Mouse (Mus musculus): ENCODE data around the gene Cdh6. TPM values are rescaled to one million over a fixed set of nuclear protein-coding genes. Genes with fewer than 3 reads are reported as not detected.

The Cdh6 gene
- total RNA-seq, 2 experiments from 2014 or later = 1.4 to 1.6 TPM

DNA sequence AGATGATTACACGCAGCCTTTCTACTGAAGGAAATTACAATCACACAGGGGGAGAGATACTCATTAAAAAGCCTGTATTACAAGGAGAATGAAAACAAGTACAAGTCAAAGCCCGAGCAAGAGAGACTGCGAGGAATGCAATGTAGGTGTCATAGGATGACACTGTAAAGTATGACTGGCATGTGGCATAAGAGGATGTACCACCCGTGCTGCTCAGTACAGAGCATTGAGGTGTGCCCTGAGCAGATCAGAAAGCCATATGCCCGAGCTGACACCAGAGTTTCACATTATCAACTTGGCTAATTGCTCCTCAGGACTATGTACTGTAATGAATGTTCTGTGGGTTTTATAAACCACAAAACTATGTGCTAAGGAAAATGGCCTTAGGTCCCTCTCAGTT is 115.7 kb downstream of the Cdh6 start:
- DNase-seq = no peak

DNA sequence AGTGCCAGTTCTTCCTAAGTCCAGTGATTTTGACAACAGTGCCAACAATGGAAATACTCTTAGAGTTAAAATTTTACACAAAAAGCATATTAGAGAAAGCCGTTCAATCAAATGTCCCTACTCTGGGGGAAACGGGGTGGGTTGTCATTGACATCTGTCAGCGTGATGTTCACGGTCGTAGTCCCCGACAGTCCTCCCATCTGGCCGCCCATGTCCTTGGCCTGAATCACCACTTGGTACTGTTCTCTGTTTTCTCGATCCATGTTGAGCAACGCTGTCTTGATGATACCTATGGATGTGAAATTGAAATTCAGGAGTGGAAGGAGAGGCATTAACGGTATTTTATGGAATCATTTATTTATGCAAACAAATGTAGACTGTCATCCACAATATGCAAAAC is 116.2 kb downstream of the Cdh6 start:
- DNase-seq = no peak

DNA sequence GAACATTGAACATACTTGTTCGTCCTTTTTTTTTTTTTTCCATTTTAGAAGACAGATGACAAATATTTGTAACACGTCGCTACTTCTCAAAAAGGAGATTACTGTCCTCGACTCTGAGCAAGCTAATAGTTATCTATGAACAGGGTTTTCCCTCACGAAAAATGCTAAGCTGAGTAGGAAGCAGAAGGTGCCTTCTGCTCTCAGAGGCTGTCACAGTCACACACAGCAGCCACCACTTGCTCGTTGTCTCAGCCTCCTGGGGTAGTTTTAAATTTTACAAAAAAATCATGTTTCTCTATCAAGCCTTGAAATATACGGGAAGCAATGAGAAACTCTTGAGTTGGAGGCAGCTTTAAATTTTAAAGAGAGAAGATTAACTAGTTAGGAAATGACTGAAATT is 125.6 kb downstream of the Cdh6 start:
- DNase-seq = no peak

DNA sequence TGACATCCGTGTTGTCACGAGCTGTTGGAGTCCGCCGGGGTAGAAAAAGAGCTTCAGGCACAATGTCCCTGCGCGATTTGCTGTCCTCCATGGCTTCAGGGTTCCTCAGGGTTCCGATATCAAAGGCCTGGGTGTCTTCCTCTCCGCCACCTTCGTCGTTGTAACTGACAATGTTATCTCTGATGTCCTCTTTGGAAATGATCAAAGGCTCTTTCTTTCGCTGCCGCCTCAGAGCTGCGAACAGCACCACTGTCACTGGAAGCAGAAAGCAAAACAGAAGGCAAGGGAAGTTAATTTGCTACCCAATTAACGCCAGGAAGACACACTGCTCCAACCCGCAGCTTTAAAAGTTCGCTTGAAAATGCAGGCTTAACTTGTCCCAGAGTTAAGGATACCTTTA is 139.0 kb downstream of the Cdh6 start:
- no peak for DNase-seq

DNA sequence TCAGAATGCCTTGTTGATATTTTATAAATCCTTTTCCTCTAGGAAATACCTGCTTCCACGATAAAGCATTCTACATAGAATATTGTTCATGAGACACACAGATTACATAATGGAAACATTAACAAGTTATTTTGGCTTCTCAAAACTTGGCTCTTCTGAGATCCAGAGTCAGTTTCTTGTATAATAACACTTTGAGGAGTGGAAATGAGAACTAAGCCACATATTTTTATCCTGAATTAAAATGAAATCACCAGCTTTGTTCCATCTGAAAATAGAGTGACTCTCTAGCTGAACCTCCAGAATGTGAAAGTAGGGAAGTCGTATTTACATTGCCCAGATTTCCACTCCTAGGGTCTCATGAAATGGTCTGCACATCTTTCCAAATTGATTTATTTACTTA is 142.8 kb downstream of the Cdh6 start:
- DNase-seq = no peak

DNA sequence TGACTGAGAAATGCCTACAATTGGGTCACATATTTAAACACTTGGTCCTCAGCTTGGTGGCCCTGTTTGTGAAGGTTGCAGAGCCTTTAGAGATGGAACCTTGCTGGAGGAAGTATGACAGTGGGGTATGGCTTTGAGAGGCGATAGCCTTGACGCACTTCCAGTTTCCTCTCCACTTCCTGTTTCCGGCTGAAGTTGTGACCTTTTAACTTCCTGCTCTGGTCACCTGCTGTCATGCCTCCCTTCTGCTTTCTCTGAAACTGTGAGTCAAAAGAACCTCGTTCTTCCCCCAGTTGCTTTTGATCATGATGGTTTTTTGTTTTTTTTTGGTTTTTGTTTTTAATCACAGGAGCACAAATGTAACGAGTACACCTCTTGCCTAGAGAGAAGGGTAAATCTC is 146.0 kb downstream of the Cdh6 start:
- DNase-seq = no peak

DNA sequence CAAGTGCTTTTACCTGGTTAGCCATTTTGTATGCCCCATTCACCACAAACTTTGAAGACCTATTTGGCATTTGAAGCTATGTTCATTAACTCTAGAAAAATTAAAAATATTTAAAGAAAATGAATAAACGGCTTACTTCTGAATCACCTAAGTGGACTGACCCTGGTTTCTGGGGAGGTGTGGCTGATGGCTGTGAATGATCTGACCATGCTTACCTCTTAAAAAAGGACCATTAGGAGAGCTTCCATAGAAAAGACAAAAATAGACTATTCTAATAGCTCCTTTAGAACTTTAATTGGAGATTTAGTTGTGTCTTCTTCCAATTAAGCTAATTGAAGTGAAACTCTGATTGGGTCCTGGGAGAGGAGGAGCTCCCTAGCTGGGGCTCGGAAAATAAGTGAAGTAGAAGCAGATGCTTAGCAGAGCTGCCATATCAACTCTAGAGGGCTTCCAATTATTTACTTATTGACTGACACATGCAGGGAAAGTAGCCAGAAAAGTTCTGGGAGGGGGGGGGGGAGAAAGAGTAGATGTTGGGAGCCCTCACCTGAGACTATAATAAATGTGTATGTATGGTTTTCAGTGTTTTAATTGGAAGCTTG is 156.6 kb downstream of the Cdh6 start:
- DNase-seq = no peak

DNA sequence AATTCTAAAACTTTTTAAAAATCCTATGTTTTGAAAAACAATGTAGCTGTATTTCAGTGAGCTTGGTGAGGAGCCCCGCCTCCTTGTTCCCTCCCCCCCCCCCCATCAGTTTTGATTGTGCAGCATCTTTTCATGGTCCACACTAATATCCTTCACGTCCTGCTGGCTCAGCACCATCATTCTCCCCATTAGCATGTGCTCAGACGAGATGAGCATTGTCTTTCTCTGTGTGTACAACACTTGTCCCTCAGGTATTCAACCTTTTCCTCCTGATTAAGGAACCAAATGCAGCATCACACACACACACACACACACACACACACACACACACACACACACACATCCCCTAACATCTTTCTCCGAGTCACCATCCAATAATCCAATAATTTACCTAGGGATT is 164.7 kb downstream of the Cdh6 start:
- no peak for DNase-seq

DNA sequence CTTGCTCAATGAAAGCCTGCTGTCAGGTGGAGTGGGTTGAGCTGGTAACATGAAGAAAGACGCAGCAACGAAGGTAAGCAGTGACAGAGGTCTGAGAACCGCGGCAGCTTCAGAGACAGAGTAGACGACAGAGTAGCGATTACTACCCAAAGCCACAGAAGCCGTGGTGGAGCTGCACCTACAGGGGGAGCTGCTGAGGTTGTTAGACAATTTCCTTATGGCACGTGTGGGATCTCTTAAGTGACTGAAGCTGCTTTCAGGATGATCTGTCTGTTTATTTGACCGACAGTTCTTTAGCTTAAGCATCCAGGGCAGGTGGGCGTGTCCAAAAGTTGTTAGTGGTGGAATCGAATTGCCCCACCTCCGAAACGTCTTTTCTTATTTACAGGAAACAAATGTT is 167.5 kb downstream of the Cdh6 start:
- DNase-seq = no peak

DNA sequence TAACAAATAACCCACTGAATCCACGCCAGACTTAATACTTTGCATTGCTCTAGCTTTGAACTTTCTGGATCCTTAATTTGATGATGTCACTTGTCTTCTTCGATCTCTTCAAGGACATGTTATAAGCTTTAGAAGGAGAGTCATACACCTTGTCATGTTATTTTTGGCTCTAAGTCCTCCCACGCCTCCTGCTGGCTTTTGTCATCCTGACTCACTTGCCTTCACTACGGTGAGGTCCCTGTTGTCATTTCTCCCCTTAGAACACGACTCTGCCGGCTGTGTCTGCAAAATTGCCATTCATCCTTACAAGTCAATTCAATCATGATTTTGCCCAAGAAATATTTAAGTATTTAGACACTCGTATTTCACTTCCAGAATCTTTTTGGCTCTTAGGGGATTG is 171.9 kb downstream of the Cdh6 start:
- no peak for DNase-seq

DNA sequence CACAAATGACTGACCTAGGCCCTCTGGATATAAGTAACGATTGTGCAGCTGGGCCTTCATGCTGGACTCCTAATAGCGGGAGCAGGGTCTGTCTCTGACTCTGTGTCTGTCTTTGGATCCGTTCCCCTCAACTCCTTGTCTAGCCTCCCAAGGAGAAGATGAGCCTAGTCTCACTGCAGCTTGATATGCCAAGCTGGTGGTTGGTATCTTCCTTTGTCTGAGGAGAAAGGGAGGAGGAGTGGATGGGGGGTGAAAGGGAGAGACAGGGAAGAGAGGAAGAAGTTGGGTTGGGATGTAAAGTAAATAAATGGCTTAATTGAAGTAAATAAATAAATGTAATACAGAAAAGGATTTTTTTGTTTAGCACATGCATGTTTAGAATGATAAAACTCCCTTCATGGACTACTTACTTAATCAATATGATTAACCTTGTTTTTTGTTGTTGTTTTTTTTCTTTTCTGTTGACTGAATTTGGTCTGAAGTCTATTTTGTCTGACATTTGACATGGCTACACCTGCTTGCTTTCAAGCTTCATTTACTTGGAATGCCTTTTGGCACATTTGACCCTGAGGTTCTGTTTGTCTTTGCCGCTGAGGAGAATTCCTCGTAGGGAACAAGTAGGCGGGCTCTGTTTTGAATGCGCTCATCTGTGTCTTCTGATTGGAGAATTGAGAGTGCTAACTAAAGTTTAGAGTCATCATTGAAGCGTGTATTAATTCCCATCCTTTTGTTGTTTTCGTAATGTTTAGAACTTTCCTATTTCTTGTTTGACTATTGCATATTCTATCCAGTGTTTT is 178.7 kb downstream of the Cdh6 start:
- DNase-seq = no peak

Data from heart, postnatal 4 days (tissue).